Mouse (Mus musculus) embryonic facial prominence, embryonic 11.5 days (tissue): ENCODE measurements around the gene Rab38. TPM values are rescaled to one million over a fixed set of nuclear protein-coding genes. Genes with fewer than 3 reads are reported as not detected.

Experiments
- ATAC-seq: fragments of 200-750 bp; cut with Nextera tagmentation; replicated peaks from 2 replicates; pipeline ENCODE4 v1.8.0; 2017; ENCODE audit warnings: low read depth; ENCODE audit not compliant: insufficient number of reproducible peaks, low FRiP score, low TSS enrichment
- DNase-seq: peaks from one replicate; pipeline ENCODE4 v3.0.0-alpha.2; 2015; ENCODE audit warnings: low spot score
- H3K27ac ChIP-seq: fragments of 300-500 bp; sonication (generic); replicated peaks from 2 replicates; pipeline ENCODE4 v1.5.1; 2014; ENCODE audit warnings: mild to moderate bottlenecking, low read depth, low read length, control low read depth
- H3K27me3 ChIP-seq: fragments of 300-500 bp; sonication (generic); 2 replicates; pipeline ENCODE4 v1.6.1; 2014; ENCODE audit warnings: mild to moderate bottlenecking, low read length, moderate library complexity, mixed read lengths; ENCODE audit not compliant: control insufficient read depth, insufficient read depth
- H3K36me3 ChIP-seq: fragments of 300-500 bp; sonication (generic); replicated peaks from 2 replicates; pipeline ENCODE4 v1.6.1; 2014; ENCODE audit warnings: low read depth, mild to moderate bottlenecking, low read length, moderate library complexity, mixed read lengths; ENCODE audit not compliant: control insufficient read depth, insufficient read depth
- H3K4me1 ChIP-seq: fragments of 300-500 bp; sonication (generic); 2 replicates; pipeline ENCODE4 v1.6.1; 2014; ENCODE audit warnings: low read length, mixed read lengths; ENCODE audit not compliant: control insufficient read depth, insufficient read depth
- H3K4me2 ChIP-seq: fragments of 300-500 bp; sonication (generic); 2 replicates; pipeline ENCODE4 v1.6.1; 2014; ENCODE audit warnings: low read depth, mild to moderate bottlenecking, control low read depth, low read length, moderate library complexity
- H3K4me3 ChIP-seq: fragments of 300-500 bp; sonication (generic); 2 replicates; pipeline ENCODE4 v1.5.1; 2014; ENCODE audit warnings: low read depth, low read length, control low read depth
- H3K9ac ChIP-seq: fragments of 300-500 bp; sonication (generic); replicated peaks from 2 replicates; pipeline ENCODE4 v1.6.1; 2014; ENCODE audit warnings: mild to moderate bottlenecking, control low read depth, low read length
- H3K9me3 ChIP-seq: fragments of 300-500 bp; sonication (generic); replicated peaks from 2 replicates; pipeline ENCODE4 v1.6.1; 2016; ENCODE audit warnings: mild to moderate bottlenecking, low read length, inconsistent platforms, mixed read lengths; ENCODE audit not compliant: control insufficient read depth
- WGBS: fragments of 180-500 bp; shearing (Covaris S2); extraction: QIAGEN DNeasy Blood & Tissue Kit; methylation state at CpG from one replicate; pipeline ENCODE4 v1.1.7; 2014; 5-methylcytosine and 5-hydroxymethylcytosine counted together
- polyA plus RNA-seq: library from polyadenylated mRNA; unstranded; fragments of >200 nt; fragmentation: Nextera tagmentation; extraction: Ambion mirVana; gene quantifications from 2 replicates; pipeline ENCODE4 v1.2.1, GENCODE M21; 2014

Gene Rab38
- polyA plus RNA-seq, 1 experiment from 2014 or later = 10.5 TPM

DNA sequence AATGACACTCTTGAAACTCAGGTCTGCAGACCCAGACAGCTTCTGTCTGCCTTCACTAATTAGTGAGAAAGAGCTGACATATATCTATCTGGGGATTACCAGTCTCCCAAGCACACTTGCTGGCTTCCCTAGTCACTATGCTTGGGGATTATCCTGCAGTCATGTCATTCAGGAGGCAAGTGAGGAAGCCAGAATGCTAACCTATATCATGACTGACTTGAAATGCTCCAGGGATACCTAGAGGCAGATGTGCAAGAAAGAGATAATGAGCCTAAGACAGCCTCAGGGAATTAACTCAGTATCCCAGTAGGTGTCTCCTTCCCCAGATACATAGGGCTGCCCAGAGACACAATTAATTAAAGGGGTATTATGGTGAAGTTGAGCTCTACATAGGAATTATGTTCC, 106.1 kb downstream of the Rab38 start:
- no peak overlapping the region for H3K9ac ChIP-seq
- no peaks in the 10 kb centered on the region for H3K36me3 ChIP-seq
- H3K9me3 ChIP-seq = no peaks in the 10 kb centered on the region
- no peaks in the 10 kb centered on the region for H3K4me1 ChIP-seq
- DNase-seq (no peak), ATAC-seq (no peak)
- no peak overlapping the region for H3K4me2 ChIP-seq
- no peaks in the 10 kb centered on the region for H3K27me3 ChIP-seq
- no peak overlapping the region for H3K27ac ChIP-seq
- no peak overlapping the region for H3K4me3 ChIP-seq

GRCm38 (mm10) chr7:88536743-88537142, 106.7 kb downstream of the Rab38 start:
- no peak for DNase-seq
- no peak for ATAC-seq
- WGBS = 67% methylated on average over 3 of the region's 3 CpGs
- Histone ChIP-seq H3K9ac (no peak overlapping the region), H3K9me3 (no peaks in the 10 kb centered on the region), H3K4me2 (no peak overlapping the region), H3K27ac (no peak overlapping the region), H3K27me3 (no peaks in the 10 kb centered on the region), H3K4me3 (no peak overlapping the region), H3K36me3 (no peaks in the 10 kb centered on the region), H3K4me1 (no peaks in the 10 kb centered on the region)

Other genes with a start within 250 kb of the Rab38 start
- 24.2 and 25.5 TPM in 2 replicates for gene Ctsc, start 152.2 kb upstream of the Rab38 start, polyA plus RNA-seq